Mouse (Mus musculus): ENCODE results near the gene Arl14ep.

Gene Arl14ep

DNA sequence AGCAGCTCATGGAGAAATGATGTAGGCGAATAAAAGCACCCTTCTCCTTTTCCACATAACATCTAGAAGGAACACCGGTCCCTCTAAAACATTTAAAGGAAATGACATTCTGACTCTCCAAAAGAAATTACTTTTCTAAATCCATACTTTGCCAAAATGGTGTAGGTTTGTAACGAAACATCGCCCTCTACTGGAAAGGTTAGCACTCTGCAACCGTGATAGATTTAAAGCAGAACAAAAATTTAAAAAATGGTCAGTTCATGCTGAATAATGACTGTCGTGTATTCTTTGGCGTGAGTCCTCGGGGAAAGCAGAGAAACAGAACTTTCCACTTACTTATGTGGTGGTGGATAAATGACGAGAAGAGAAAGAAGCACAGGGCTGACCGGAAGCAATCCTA, 18.6 kb downstream of the Arl14ep start:
- DNase-seq (ENCODE audit: inconsistent age in 2 of 2, low spot score in 1 of 2), result peak in 1 of 2 experiments; percentile 82

DNA sequence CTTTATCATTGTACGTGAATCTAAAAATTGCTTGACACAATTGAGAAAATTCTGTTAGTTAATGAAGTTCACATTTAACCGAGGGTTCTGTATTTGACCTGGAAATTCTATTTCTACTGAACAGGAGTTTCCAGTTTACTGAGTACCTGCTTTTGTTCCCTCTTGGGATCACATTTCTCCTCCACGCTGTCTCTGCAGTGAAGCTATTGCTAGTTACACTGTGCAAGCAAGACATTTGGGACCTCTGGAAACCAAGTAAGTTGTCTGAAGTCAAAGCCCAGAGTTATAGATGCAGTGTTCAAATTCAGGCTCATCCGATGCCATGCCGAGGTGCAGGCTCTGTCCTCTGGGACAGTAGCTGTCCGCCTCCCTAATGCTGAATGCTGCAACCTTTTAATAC, 19.2 kb downstream of the Arl14ep start:
- no peak for DNase-seq (ENCODE audit: inconsistent age in 2 of 2, low spot score in 1 of 2)

DNA sequence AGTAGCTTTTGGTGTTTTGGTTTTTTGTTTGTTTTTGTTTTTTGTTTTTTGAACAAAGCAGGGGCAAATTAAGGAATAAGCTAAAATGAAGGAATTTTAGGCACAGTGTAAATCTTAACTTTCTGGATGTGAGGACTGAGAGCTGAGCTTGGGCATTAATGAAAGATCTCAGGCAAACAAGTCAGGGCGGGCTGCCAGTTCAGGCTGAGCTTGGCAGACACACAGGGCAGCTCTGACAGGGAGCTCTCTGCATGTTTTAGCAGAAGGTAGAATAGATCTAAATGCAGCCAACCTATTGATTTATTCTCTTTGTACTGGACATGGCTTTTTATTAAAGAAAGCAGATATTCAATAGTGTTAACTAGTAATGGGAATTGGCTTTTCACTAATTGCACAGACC, 31.8 kb downstream of the Arl14ep start:
- DNase-seq (ENCODE audit: inconsistent age in 2 of 2, low spot score in 1 of 2), result peak; percentile 42 to 78

DNA sequence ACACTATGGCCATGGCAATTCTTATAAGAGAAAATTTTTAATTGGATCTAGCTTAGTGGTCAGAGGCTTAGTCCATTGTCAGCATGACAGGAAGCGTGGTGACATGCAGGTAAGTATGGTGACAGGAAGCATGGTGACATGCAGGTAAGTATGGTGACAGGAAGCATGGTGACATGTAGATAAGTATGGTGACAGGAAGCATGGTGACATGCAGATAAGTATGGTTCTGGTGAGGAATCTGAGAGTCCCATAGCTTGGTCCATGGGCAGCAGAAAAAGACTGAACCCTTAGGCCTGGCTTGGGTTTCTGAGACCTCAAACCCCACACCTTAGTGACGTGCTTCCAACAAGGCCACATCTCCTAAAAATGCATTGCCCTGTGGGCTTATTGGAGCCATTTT, 38.5 kb downstream of the Arl14ep start:
- no peak for DNase-seq (ENCODE audit: inconsistent age in 2 of 2, low spot score in 1 of 2)

DNA sequence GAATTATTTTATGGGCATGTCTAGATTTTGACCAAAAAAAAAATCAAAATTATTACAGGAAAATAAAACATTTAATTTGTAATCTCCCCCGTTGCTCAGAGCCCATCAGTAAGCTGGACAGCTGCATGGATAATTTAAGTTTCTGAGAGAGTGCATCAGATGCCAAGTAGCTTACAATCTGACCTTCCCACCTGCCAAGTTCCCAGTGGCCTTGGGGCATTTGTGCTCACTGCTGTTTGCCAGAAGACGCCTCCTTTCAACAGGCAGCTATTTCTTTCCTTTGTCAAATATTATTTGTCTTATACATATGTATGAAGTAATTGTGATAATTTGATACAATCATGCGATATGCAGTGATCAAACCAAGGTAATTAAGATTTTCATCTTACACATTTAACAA, 44.3 kb downstream of the Arl14ep start:
- peak; percentile 37 to 73 for DNase-seq (ENCODE audit: inconsistent age in 2 of 2, low spot score in 1 of 2)
